Mouse (Mus musculus) cerebellum, adult 2 months (tissue): ENCODE results near the gene Clhc1.

Experiments
- CTCF ChIP-seq: fragments of 200-500 bp; IDR thresholded peaks from 2 replicates; pipeline ENCODE4 v1.5.1; 2011; ENCODE audit warnings: low read depth, mild to moderate bottlenecking, control low read depth, low read length, moderate library complexity, borderline replicate concordance; ENCODE audit not compliant: insufficient read depth
- POLR2A ChIP-seq: fragments of 200-500 bp; IDR thresholded peaks from 2 replicates; pipeline ENCODE4 v1.6.1; 2011; ENCODE audit warnings: low read length, control low read depth, borderline replicate concordance; ENCODE audit not compliant: insufficient read depth

- no peak for TF ChIP-seq CTCF
- TF ChIP-seq POLR2A = no peak
Measured at GRCm38 (mm10) chr11:29623327-29623726, 75.6 kb downstream of the Clhc1 start.
